Mouse (Mus musculus): ENCODE results near the gene Nat8l. TPM values are rescaled to one million over a fixed set of nuclear protein-coding genes. Genes with fewer than 3 reads are reported as not detected.
A peak's percentile ranks its signal among the peaks of the same experiment; 100 is the strongest.
"Not testable (repeated sequence)": the region's sequence is repeated elsewhere in the genome, so short reads cannot be mapped to it uniquely, and the experiment has no call there.

Nat8l gene
- 3.2 and 4.8 TPM in 2 replicates for polyA plus RNA-seq (2014; fragmentation: Nextera tagmentation; extraction: Ambion mirVana)

DNA sequence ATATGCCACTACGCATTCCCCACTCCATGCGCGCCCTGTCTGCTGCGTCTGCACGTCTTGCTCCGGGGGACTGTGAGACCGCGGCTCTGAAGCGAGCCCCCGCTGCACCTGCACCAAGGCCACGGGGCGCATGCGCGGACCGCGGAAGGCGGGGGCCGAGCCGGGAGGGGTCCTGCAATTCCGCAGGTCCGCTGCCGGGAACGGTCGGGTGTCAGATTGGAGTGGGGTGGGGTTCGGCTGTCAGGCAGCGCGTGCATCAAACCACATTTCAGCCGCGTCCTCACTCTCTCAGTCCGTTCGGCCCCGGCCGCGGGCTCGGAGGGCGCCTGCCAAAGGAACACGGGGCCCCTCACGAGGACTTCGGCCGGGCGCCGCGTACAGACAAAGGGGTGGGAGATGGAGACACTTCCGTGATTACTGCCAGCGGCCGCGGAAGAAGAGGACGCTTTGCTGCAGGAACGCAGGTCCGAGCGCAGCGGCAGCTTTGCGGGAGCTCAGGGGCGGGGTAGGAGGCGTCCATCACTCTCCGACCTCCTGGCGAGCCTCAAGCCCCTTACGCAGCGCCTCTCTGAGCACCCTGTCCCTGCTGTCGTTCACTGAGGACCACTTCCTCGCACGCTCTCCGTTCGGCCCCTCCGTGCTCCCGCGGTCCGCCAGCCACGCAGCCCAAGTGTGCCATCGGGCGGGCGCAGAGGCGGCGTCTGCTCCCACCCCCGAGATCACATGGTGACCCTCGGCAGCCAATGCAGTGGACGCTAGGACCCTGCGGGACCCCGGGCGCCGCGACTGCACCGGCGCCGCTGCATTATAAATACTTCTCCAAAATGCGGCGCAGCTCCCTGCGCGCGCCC, at the start of gene Nat8l:
TSS of gene Nat8l (plus strand) at position 142 of the 851 bp plus-strand sequence.
- Histone ChIP-seq H3K27ac (replicated peaks; ENCODE audit: low read depth, low read length) (peak within 1 kb of the TSS; percentile 97), H3K9ac (replicated peaks; ENCODE audit: low read length) (peak within 1 kb of the TSS; percentile 88), H3K4me3 (replicated peaks; ENCODE audit: low read depth, low read length) (peak within 1 kb of the TSS; percentile 85), H3K36me3 (ENCODE audit: control insufficient read depth, insufficient read depth, low read length) (peaks cover 10% of the 10 kb centered on the region), H3K4me1 (ENCODE audit: control insufficient read depth, insufficient read depth, low read length) (peaks cover 29% of the 10 kb centered on the region), H3K27me3 (ENCODE audit: control insufficient read depth, insufficient read depth, low read length) (no peaks in the 10 kb centered on the region), H3K4me2 (ENCODE audit: low read length) (peak within 1 kb of the TSS; percentile 64), H3K9me3 (ENCODE audit: control insufficient read depth, low read length) (no peaks in the 10 kb centered on the region)
- DNase-seq (peak; percentile 96), ATAC-seq (ENCODE audit: low FRiP score, low TSS enrichment) (peak; percentile 89)
- under 1% methylated on average over 88 of the region's 90 CpGs for WGBS

DNA sequence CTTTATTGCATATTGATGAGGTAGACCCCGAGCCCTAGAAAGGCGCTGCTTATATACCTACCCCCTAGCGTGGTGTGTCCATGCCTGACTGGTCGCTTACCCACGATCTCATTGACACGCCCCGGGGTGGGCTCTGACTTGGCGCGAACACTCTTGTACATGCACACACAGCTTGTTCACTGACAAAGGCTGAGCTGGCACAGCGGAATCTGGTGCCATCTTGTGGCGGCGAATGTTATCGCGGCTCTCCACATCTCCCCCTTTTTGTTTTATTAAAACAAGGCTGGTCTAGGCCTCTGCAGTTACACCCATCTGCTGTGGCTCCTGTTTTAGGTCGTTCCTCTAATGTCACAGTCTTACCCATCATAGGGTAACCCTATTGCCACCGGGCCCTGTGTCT, 48.7 kb upstream of the Nat8l start:
- not testable (repeated sequence) for H3K4me2 ChIP-seq (ENCODE audit: low read length); H3K4me1 ChIP-seq (ENCODE audit: control insufficient read depth, insufficient read depth, low read length); H3K27ac ChIP-seq (replicated peaks; ENCODE audit: low read depth, low read length); H3K27me3 ChIP-seq (ENCODE audit: control insufficient read depth, insufficient read depth, low read length); DNase-seq; ATAC-seq (ENCODE audit: low FRiP score, low TSS enrichment); H3K4me3 ChIP-seq (replicated peaks; ENCODE audit: low read depth, low read length); H3K36me3 ChIP-seq (ENCODE audit: control insufficient read depth, insufficient read depth, low read length); H3K9ac ChIP-seq (replicated peaks; ENCODE audit: low read length)
- peaks cover 12% of the 10 kb centered on the region for H3K9me3 ChIP-seq (ENCODE audit: control insufficient read depth, low read length)
- WGBS = 88% methylated on average over 16 of the region's 16 CpGs

DNA sequence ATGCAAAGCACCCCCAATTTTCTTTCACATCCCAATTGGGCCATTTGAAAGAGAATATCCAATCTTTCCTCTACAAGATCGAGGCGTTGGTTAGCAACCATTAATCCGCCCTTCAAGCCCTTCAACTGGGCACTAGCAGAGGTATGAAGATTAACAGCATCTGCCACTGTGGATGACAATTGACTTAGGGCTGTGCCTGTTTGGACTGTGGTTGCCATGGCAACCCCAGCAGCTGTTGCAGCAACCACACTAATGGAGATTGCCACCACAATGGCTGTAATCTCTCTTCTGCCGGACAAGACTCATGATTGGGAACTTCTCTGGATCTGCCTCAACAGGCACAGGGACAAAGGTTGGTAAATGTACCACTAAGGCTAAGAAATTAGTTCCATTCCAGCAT, 47.5 kb upstream of the Nat8l start:
- no peak for ATAC-seq (ENCODE audit: low FRiP score, low TSS enrichment)
- H3K27ac ChIP-seq (replicated peaks; ENCODE audit: low read depth, low read length) = no peak overlapping the region

DNA sequence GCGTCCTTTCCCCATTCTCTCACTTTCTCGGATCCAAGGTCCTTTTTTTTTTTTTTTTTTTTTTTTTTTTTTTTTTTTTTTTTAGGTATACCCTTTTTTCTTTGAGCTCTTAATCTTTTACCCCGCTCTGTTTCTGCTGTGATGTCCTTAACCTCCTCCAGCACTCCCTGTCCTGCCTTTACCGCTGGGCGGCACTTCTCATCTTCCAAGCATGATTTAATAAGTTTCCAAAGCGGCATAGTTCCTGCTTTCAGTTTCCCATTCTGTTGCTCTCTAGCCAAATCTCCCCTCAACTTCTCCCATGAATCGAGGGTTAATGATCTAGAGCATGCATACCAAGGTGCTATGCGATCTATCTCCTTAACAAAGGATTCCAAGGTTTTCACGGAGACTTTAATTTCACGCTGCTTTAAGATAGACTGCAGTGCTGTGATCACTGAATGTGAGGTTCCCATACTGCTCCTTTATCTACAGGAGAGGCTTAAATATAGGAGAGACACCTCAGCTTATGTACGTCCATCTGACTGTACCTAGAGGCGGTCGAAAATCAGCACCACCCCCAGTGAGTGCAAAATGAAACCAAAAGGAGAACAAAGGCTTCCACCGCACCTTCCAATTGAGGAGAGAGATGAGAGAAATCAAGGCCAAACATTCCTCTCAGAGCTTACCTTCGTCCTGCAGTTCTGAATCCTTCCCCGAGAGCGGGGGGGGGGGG, 42.2 kb upstream of the Nat8l start:
- peak overlapping the region; percentile 27; the same call in 1 of the 2 replicates for H3K4me2 ChIP-seq (ENCODE audit: low read length)
- ATAC-seq (ENCODE audit: low FRiP score, low TSS enrichment) = no peak
- no peak overlapping the region for H3K27ac ChIP-seq (replicated peaks; ENCODE audit: low read depth, low read length)
- H3K9me3 ChIP-seq (ENCODE audit: control insufficient read depth, low read length) = no peaks in the 10 kb centered on the region; the same call in 1 of the 2 replicates
- peak overlapping the region; percentile 15 for H3K4me3 ChIP-seq (replicated peaks; ENCODE audit: low read depth, low read length)
- DNase-seq = peak; percentile 6
- WGBS = 83% methylated on average over 17 of the region's 17 CpGs
- H3K36me3 ChIP-seq (ENCODE audit: control insufficient read depth, insufficient read depth, low read length) = no peaks in the 10 kb centered on the region
- H3K27me3 ChIP-seq (ENCODE audit: control insufficient read depth, insufficient read depth, low read length) = no peaks in the 10 kb centered on the region
- no peak overlapping the region for H3K9ac ChIP-seq (replicated peaks; ENCODE audit: low read length)
- H3K4me1 ChIP-seq (ENCODE audit: control insufficient read depth, insufficient read depth, low read length) = no peaks in the 10 kb centered on the region

More for the DNA sequence above, 47.5 kb upstream of the Nat8l start:
- peaks cover 7% of the 10 kb centered on the region for H3K9me3 ChIP-seq (ENCODE audit: control insufficient read depth, low read length)
- no peak overlapping the region for H3K4me3 ChIP-seq (replicated peaks; ENCODE audit: low read depth, low read length)
- WGBS = 44% methylated on average over 4 of the region's 4 CpGs
- no peak overlapping the region for H3K4me2 ChIP-seq (ENCODE audit: low read length)
- H3K4me1 ChIP-seq (ENCODE audit: control insufficient read depth, insufficient read depth, low read length) = no peaks in the 10 kb centered on the region
- peak; percentile 69 for DNase-seq
- H3K27me3 ChIP-seq (ENCODE audit: control insufficient read depth, insufficient read depth, low read length) = no peaks in the 10 kb centered on the region
- H3K9ac ChIP-seq (replicated peaks; ENCODE audit: low read length) = no peak overlapping the region
- no peaks in the 10 kb centered on the region for H3K36me3 ChIP-seq (ENCODE audit: control insufficient read depth, insufficient read depth, low read length)

DNA sequence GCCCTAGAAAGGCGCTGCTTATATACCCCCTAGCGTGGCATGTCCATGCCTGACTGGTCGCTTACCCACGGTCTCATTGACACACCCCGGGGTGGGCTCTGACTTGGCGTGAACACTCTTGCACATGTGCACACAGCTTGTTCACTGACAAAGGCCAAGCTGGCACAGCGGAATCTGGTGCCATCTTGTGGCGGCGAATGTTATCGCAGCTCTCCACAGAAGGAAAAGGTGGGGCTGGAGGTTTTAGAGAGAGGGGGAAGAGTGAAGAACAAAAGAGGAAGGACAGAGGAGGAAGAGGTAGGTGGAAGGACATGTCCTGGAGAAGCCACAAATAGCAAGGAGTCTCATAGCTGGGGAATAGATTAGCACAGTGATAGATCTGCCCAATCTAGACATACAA, 41.4 kb upstream of the Nat8l start:
- Histone ChIP-seq H3K9me3 (ENCODE audit: control insufficient read depth, low read length) (no peaks in the 10 kb centered on the region; the same call in 1 of the 2 replicates), H3K9ac (replicated peaks; ENCODE audit: low read length) (no peak overlapping the region), H3K4me2 (ENCODE audit: low read length) (peak overlapping the region; percentile 27), H3K27me3 (ENCODE audit: control insufficient read depth, insufficient read depth, low read length) (no peaks in the 10 kb centered on the region), H3K27ac (replicated peaks; ENCODE audit: low read depth, low read length) (no peak overlapping the region), H3K4me3 (replicated peaks; ENCODE audit: low read depth, low read length) (peak overlapping the region; percentile 15), H3K4me1 (ENCODE audit: control insufficient read depth, insufficient read depth, low read length) (no peaks in the 10 kb centered on the region), H3K36me3 (ENCODE audit: control insufficient read depth, insufficient read depth, low read length) (no peaks in the 10 kb centered on the region)
- WGBS = 27% methylated on average over 10 of the region's 10 CpGs
- peak; percentile 77; the same call in 1 of the 2 replicates for ATAC-seq (ENCODE audit: low FRiP score, low TSS enrichment)
- DNase-seq = peak; percentile 85

DNA sequence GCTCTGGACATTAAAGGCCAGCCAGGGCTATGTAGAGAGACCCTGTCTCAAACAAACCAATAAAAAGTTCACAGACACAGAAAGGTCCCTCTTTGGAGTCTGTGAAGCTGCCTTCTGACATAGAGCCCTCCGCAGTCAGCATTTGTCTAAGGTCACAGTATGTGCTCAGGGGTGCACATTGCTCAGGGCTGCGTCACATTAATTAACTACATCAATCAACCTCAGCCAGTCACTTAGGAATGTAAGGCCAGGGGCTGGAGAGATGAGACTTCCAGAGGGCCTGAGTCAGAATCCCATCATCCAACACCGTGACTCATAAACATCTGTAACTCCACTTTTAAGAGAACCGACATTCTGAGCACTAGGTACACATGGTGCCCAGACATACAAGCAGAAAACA, 39.9 kb upstream of the Nat8l start:
- ATAC-seq (ENCODE audit: low FRiP score, low TSS enrichment) (no peak), DNase-seq (no peak)
- Histone ChIP-seq H3K9me3 (ENCODE audit: control insufficient read depth, low read length) (no peaks in the 10 kb centered on the region; the same call in 1 of the 2 replicates), H3K36me3 (ENCODE audit: control insufficient read depth, insufficient read depth, low read length) (no peaks in the 10 kb centered on the region), H3K9ac (replicated peaks; ENCODE audit: low read length) (no peak overlapping the region), H3K27ac (replicated peaks; ENCODE audit: low read depth, low read length) (no peak overlapping the region), H3K4me2 (ENCODE audit: low read length) (no peak overlapping the region), H3K27me3 (ENCODE audit: control insufficient read depth, insufficient read depth, low read length) (no peaks in the 10 kb centered on the region), H3K4me3 (replicated peaks; ENCODE audit: low read depth, low read length) (no peak overlapping the region), H3K4me1 (ENCODE audit: control insufficient read depth, insufficient read depth, low read length) (no peaks in the 10 kb centered on the region)
- 94% methylated on average over 4 of the region's 4 CpGs for WGBS

DNA sequence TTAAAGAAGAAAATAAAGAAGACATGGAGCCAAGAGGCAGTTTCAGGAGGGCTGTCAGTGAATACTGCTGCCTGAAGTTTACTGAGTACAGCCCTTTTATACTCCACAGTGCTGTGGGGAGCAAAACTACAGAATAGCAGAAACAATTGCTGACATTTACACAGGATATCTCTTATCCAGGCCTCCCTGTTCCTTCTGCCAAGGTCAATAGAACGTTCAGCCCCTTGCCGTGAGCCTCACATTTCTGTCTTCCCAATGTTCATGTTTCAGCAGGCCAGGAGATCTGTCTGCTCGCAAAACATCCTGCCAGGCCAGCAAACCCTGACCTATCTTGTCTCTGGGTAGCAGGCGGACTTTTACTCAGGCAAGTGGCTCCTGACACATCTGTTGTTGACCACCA, 36.4 kb upstream of the Nat8l start:
- Histone ChIP-seq H3K36me3 (ENCODE audit: control insufficient read depth, insufficient read depth, low read length) (no peaks in the 10 kb centered on the region), H3K9ac (replicated peaks; ENCODE audit: low read length) (no peak overlapping the region), H3K4me1 (ENCODE audit: control insufficient read depth, insufficient read depth, low read length) (no peaks in the 10 kb centered on the region), H3K9me3 (ENCODE audit: control insufficient read depth, low read length) (no peaks in the 10 kb centered on the region; the same call in 1 of the 2 replicates), H3K4me2 (ENCODE audit: low read length) (no peak overlapping the region), H3K27me3 (ENCODE audit: control insufficient read depth, insufficient read depth, low read length) (no peaks in the 10 kb centered on the region), H3K27ac (replicated peaks; ENCODE audit: low read depth, low read length) (no peak overlapping the region), H3K4me3 (replicated peaks; ENCODE audit: low read depth, low read length) (no peak overlapping the region)
- no peak for ATAC-seq (ENCODE audit: low FRiP score, low TSS enrichment)
- 81% methylated on average over 4 of the region's 4 CpGs for WGBS
- no peak for DNase-seq

DNA sequence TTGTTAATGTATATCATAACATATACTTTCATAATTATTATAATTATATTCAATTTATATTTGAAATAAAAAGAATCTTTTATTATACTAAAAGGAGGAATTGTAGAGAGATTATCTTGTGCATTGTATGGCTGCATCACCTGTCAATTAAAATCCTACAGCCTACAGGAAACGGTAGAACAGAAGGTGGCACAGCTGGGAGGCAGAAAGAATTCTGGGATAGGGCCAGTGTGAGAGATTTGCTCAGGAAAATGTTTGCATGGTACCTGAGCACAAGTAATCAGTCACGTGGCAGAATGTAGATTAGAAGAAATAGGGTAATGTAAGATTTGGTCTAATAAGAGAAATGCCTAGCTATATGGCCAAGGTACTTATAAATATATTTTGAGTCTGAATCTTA, 21.0 kb upstream of the Nat8l start:
- H3K9ac ChIP-seq (replicated peaks; ENCODE audit: low read length) = no peak overlapping the region
- no peak overlapping the region for H3K4me2 ChIP-seq (ENCODE audit: low read length)
- no peaks in the 10 kb centered on the region for H3K4me1 ChIP-seq (ENCODE audit: control insufficient read depth, insufficient read depth, low read length)
- H3K27ac ChIP-seq (replicated peaks; ENCODE audit: low read depth, low read length) = no peak overlapping the region
- H3K4me3 ChIP-seq (replicated peaks; ENCODE audit: low read depth, low read length) = no peak overlapping the region
- no peaks in the 10 kb centered on the region for H3K27me3 ChIP-seq (ENCODE audit: control insufficient read depth, insufficient read depth, low read length)
- 0 out of 2 replicates have a peak, but pooled peaks cover 3% of the 10 kb centered on the region for H3K36me3 ChIP-seq (ENCODE audit: control insufficient read depth, insufficient read depth, low read length)
- DNase-seq (no peak), ATAC-seq (ENCODE audit: low FRiP score, low TSS enrichment) (no peak)
- 60% methylated on average over 2 of the region's 2 CpGs for WGBS
- H3K9me3 ChIP-seq (ENCODE audit: control insufficient read depth, low read length) = no peaks in the 10 kb centered on the region
